Mouse (Mus musculus): Measurements from ENCODE around the gene Itpkb. TPM values are rescaled to one million over a fixed set of nuclear protein-coding genes. Genes with fewer than 3 reads are reported as not detected.

Gene Itpkb
- polyA plus RNA-seq, 1 experiment from 2014 or later = 6.9 TPM

- WGBS = 22% methylated on average over 10 of the region's 10 CpGs
- no peak overlapping the region for H3K4me3 ChIP-seq (replicated peaks)
- H3K27ac ChIP-seq = no peak overlapping the region
- H3K9me3 ChIP-seq = no peaks in the 10 kb centered on the region
- peak; percentile 48; the same call in 1 of the 2 replicates for ATAC-seq
- no peaks in the 10 kb centered on the region for H3K27me3 ChIP-seq (replicated peaks)
- H3K36me3 ChIP-seq = no peaks in the 10 kb centered on the region
- no peak overlapping the region for H3K4me2 ChIP-seq (replicated peaks)
- H3K4me1 ChIP-seq (replicated peaks) = no peaks in the 10 kb centered on the region
- no peak overlapping the region for H3K9ac ChIP-seq
These were observed 10.4 kb upstream of the Itpkb start for GRCm38 (mm10) chr1:180319895-180320294.

- Histone ChIP-seq H3K4me3 (replicated peaks) (no peak overlapping the region), H3K9me3 (no peaks in the 10 kb centered on the region), H3K36me3 (no peaks in the 10 kb centered on the region), H3K4me2 (replicated peaks) (no peak overlapping the region), H3K4me1 (replicated peaks) (no peaks in the 10 kb centered on the region), H3K27me3 (replicated peaks) (no peaks in the 10 kb centered on the region), H3K9ac (no peak overlapping the region), H3K27ac (no peak overlapping the region)
- no peak for ATAC-seq
- 90% methylated on average over 3 of the region's 3 CpGs for whole genome bisulfite sequencing
These were observed 7.4 kb upstream of the Itpkb start for GRCm38 (mm10) chr1:180322896-180323295.

GRCm38 (mm10) chr1:180323491-180323890 is 6.8 kb upstream of the Itpkb start:
- no peak overlapping the region for H3K4me2 ChIP-seq (replicated peaks)
- no peak for ATAC-seq
- no peak overlapping the region for H3K27ac ChIP-seq
- WGBS = 82% methylated on average over 5 of the region's 5 CpGs
- H3K36me3 ChIP-seq = no peaks in the 10 kb centered on the region
- H3K4me3 ChIP-seq (replicated peaks) = no peak overlapping the region
- H3K9ac ChIP-seq = no peak overlapping the region
- no peaks in the 10 kb centered on the region for H3K27me3 ChIP-seq (replicated peaks)
- H3K9me3 ChIP-seq = no peaks in the 10 kb centered on the region
- no peaks in the 10 kb centered on the region for H3K4me1 ChIP-seq (replicated peaks)

GRCm38 (mm10) chr1:180324271-180324670 is 6.0 kb upstream of the Itpkb start:
- Histone ChIP-seq H3K9me3 (no peaks in the 10 kb centered on the region), H3K4me2 (replicated peaks) (no peak overlapping the region), H3K4me1 (replicated peaks) (peaks cover 6% of the 10 kb centered on the region), H3K36me3 (no peaks in the 10 kb centered on the region), H3K4me3 (replicated peaks) (no peak overlapping the region), H3K9ac (no peak overlapping the region), H3K27ac (no peak overlapping the region), H3K27me3 (replicated peaks) (no peaks in the 10 kb centered on the region)
- ATAC-seq = no peak
- WGBS = 90% methylated on average over 4 of the region's 4 CpGs

- ATAC-seq = no peak
- peaks cover 8% of the 10 kb centered on the region; the same call in 1 of the 2 replicates for H3K36me3 ChIP-seq
- H3K27ac ChIP-seq = peak overlapping the region; percentile 66
- 24% methylated on average over 12 of the region's 12 CpGs for WGBS
- H3K9ac ChIP-seq = no peak overlapping the region
- peaks cover 38% of the 10 kb centered on the region for H3K4me1 ChIP-seq (replicated peaks)
- H3K9me3 ChIP-seq = no peaks in the 10 kb centered on the region
- peak overlapping the region; percentile 93 for H3K4me2 ChIP-seq (replicated peaks)
- no peaks in the 10 kb centered on the region for H3K27me3 ChIP-seq (replicated peaks)
- H3K4me3 ChIP-seq (replicated peaks) = no peak overlapping the region
These were observed 1.3 kb upstream of the Itpkb start for GRCm38 (mm10) chr1:180328794-180329665.

- peaks cover 40% of the 10 kb centered on the region for H3K4me1 ChIP-seq (replicated peaks)
- H3K36me3 ChIP-seq = peaks cover 8% of the 10 kb centered on the region; the same call in 1 of the 2 replicates
- no peak overlapping the region for H3K4me3 ChIP-seq (replicated peaks)
- no peaks in the 10 kb centered on the region for H3K27me3 ChIP-seq (replicated peaks)
- 23% methylated on average over 6 of the region's 6 CpGs for WGBS
- peak overlapping the region; percentile 66 for H3K27ac ChIP-seq
- peak overlapping the region; percentile 93 for H3K4me2 ChIP-seq (replicated peaks)
- H3K9me3 ChIP-seq = no peaks in the 10 kb centered on the region
- ATAC-seq = no peak
- no peak overlapping the region for H3K9ac ChIP-seq
These were observed 579 bp upstream of the Itpkb start for GRCm38 (mm10) chr1:180329706-180330105.

- peak; percentile 64 for ATAC-seq
- peaks cover 48% of the 10 kb centered on the region for H3K4me1 ChIP-seq (replicated peaks)
- H3K4me3 ChIP-seq (replicated peaks) = peak overlapping the region; percentile 75
- H3K27me3 ChIP-seq (replicated peaks) = no peaks in the 10 kb centered on the region
- H3K36me3 ChIP-seq = peaks cover 8% of the 10 kb centered on the region; the same call in 1 of the 2 replicates
- WGBS = under 1% methylated on average over 58 of the region's 58 CpGs
- peak overlapping the region; percentile 93 for H3K27ac ChIP-seq
- H3K9me3 ChIP-seq = no peaks in the 10 kb centered on the region
- H3K4me2 ChIP-seq (replicated peaks) = peak overlapping the region; percentile 93
- peak overlapping the region; percentile 87 for H3K9ac ChIP-seq
These were observed 641 bp downstream of the Itpkb start for GRCm38 (mm10) chr1:180330707-180331545.

GRCm38 (mm10) chr1:180331546-180332075 is 1.3 kb downstream of the Itpkb start:
- no peaks in the 10 kb centered on the region for H3K9me3 ChIP-seq
- H3K27me3 ChIP-seq (replicated peaks) = no peaks in the 10 kb centered on the region
- H3K27ac ChIP-seq = peak overlapping the region; percentile 93; the same call in 1 of the 2 replicates
- H3K36me3 ChIP-seq = peaks cover 8% of the 10 kb centered on the region; the same call in 1 of the 2 replicates
- peak overlapping the region; percentile 93 for H3K4me2 ChIP-seq (replicated peaks)
- H3K4me1 ChIP-seq (replicated peaks) = peaks cover 53% of the 10 kb centered on the region
- peak overlapping the region; percentile 75 for H3K4me3 ChIP-seq (replicated peaks)
- 2% methylated on average over 21 of the region's 21 CpGs for WGBS
- H3K9ac ChIP-seq = peak overlapping the region; percentile 87
- peak; percentile 9; the same call in 1 of the 2 replicates for ATAC-seq

- H3K9ac ChIP-seq = peak overlapping the region; percentile 87
- ATAC-seq = peak; percentile 38
- WGBS = 7% methylated on average over 72 of the region's 72 CpGs
- peak overlapping the region; percentile 93; the same call in 1 of the 2 replicates for H3K27ac ChIP-seq
- H3K36me3 ChIP-seq = peaks cover 8% of the 10 kb centered on the region; the same call in 1 of the 2 replicates
- H3K27me3 ChIP-seq (replicated peaks) = no peaks in the 10 kb centered on the region
- peak overlapping the region; percentile 75 for H3K4me3 ChIP-seq (replicated peaks)
- H3K4me1 ChIP-seq (replicated peaks) = peaks cover 53% of the 10 kb centered on the region
- peak overlapping the region; percentile 93 for H3K4me2 ChIP-seq (replicated peaks)
- H3K9me3 ChIP-seq = no peaks in the 10 kb centered on the region
These were observed 2.0 kb downstream of the Itpkb start for GRCm38 (mm10) chr1:180332076-180332927.

GRCm38 (mm10) chr1:180332928-180333440 is 2.7 kb downstream of the Itpkb start:
- H3K27me3 ChIP-seq (replicated peaks) = no peaks in the 10 kb centered on the region
- H3K9me3 ChIP-seq = no peaks in the 10 kb centered on the region
- H3K36me3 ChIP-seq = peaks cover 8% of the 10 kb centered on the region; the same call in 1 of the 2 replicates
- no peak for ATAC-seq
- H3K27ac ChIP-seq = no peak overlapping the region
- H3K4me1 ChIP-seq (replicated peaks) = peaks cover 53% of the 10 kb centered on the region
- WGBS = 52% methylated on average over 14 of the region's 14 CpGs
- peak overlapping the region; percentile 93 for H3K4me2 ChIP-seq (replicated peaks)
- H3K4me3 ChIP-seq (replicated peaks) = peak overlapping the region; percentile 75
- H3K9ac ChIP-seq = peak overlapping the region; percentile 87; the same call in 1 of the 2 replicates

GRCm38 (mm10) chr1:180333588-180333987 is 3.3 kb downstream of the Itpkb start:
- no peak overlapping the region for H3K27ac ChIP-seq
- peaks cover 8% of the 10 kb centered on the region; the same call in 1 of the 2 replicates for H3K36me3 ChIP-seq
- peak overlapping the region; percentile 75 for H3K4me3 ChIP-seq (replicated peaks)
- peak overlapping the region; percentile 93 for H3K4me2 ChIP-seq (replicated peaks)
- H3K9ac ChIP-seq = peak overlapping the region; percentile 28; the same call in 1 of the 2 replicates
- H3K4me1 ChIP-seq (replicated peaks) = peaks cover 52% of the 10 kb centered on the region
- WGBS = 48% methylated on average over 6 of the region's 6 CpGs
- H3K27me3 ChIP-seq (replicated peaks) = no peaks in the 10 kb centered on the region
- H3K9me3 ChIP-seq = no peaks in the 10 kb centered on the region
- no peak for ATAC-seq
